Mouse (Mus musculus): Measurements from ENCODE around the gene Pde8a. TPM values are rescaled to one million over a fixed set of nuclear protein-coding genes. Genes with fewer than 3 reads are reported as not detected.
A peak's percentile ranks its signal among the peaks of the same experiment; 100 is the strongest.

Pde8a gene
- 2.3 and 2.8 TPM in 2 replicates for polyA plus RNA-seq (2016; fragmentation: Nextera tagmentation; extraction: Ambion mirVana)

- H3K36me3 ChIP-seq (replicated peaks): no peaks in the 10 kb centered on the region
- no peaks in the 10 kb centered on the region for H3K9me3 ChIP-seq
- ATAC-seq (ENCODE audit: low FRiP score): 0 out of 2 replicates have a peak, but pooled peaks have one; percentile 5
- peak within 1 kb of the TSS; percentile 63 for H3K4me2 ChIP-seq
- H3K4me3 ChIP-seq (replicated peaks): peak within 1 kb of the TSS; percentile 47
- peaks cover 83% of the 10 kb centered on the region for H3K27me3 ChIP-seq
- peak within 1 kb of the TSS; percentile 37 for H3K27ac ChIP-seq
- 1% methylated on average over 100 of the region's 128 CpGs for WGBS
- peak within 1 kb of the TSS; percentile 42; the same call in 1 of the 2 replicates for H3K9ac ChIP-seq
- peaks cover 22% of the 10 kb centered on the region for H3K4me1 ChIP-seq
Measured at GRCm38 (mm10) chr7:81213347-81214152, at the start of gene Pde8a. Gene Pde8a (plus strand): TSS chr7:81213596.

- Histone ChIP-seq H3K27ac (no peak overlapping the region), H3K4me3 (replicated peaks) (no peak overlapping the region), H3K4me1 (no peaks in the 10 kb centered on the region), H3K9me3 (no peaks in the 10 kb centered on the region), H3K36me3 (replicated peaks) (no peaks in the 10 kb centered on the region), H3K4me2 (no peak overlapping the region), H3K27me3 (no peaks in the 10 kb centered on the region), H3K9ac (no peak overlapping the region)
- no peak for ATAC-seq (ENCODE audit: low FRiP score)
- 70% methylated on average over 7 of the region's 7 CpGs for WGBS
Measured at GRCm38 (mm10) chr7:81164411-81164810, 49.0 kb upstream of the Pde8a start.

- 49% methylated on average over 3 of the region's 3 CpGs for WGBS
- no peaks in the 10 kb centered on the region for H3K27me3 ChIP-seq
- H3K9ac ChIP-seq: no peak overlapping the region
- H3K4me3 ChIP-seq (replicated peaks): no peak overlapping the region
- no peaks in the 10 kb centered on the region for H3K4me1 ChIP-seq
- no peak overlapping the region for H3K4me2 ChIP-seq
- H3K36me3 ChIP-seq (replicated peaks): no peaks in the 10 kb centered on the region
- no peaks in the 10 kb centered on the region for H3K9me3 ChIP-seq
- 0 out of 2 replicates have a peak, but pooled peaks have one; percentile 36 for ATAC-seq (ENCODE audit: low FRiP score)
- H3K27ac ChIP-seq: no peak overlapping the region
Measured at GRCm38 (mm10) chr7:81167124-81167523, 46.3 kb upstream of the Pde8a start.

- WGBS: 78% methylated on average over 7 of the region's 7 CpGs
- H3K9ac ChIP-seq: no peak overlapping the region
- H3K4me2 ChIP-seq: no peak overlapping the region
- H3K4me3 ChIP-seq (replicated peaks): no peak overlapping the region
- no peak for ATAC-seq (ENCODE audit: low FRiP score)
- no peak overlapping the region for H3K27ac ChIP-seq
- no peaks in the 10 kb centered on the region for H3K27me3 ChIP-seq
- no peaks in the 10 kb centered on the region for H3K4me1 ChIP-seq
- H3K9me3 ChIP-seq: peaks cover 6% of the 10 kb centered on the region; the same call in 1 of the 2 replicates
- H3K36me3 ChIP-seq (replicated peaks): no peaks in the 10 kb centered on the region
Measured at GRCm38 (mm10) chr7:81169351-81169750, 44.0 kb upstream of the Pde8a start.

GRCm38 (mm10) chr7:81173931-81174330 is 39.5 kb upstream of the Pde8a start:
- no peak overlapping the region for H3K27ac ChIP-seq
- WGBS: 93% methylated on average over 2 of the region's 2 CpGs
- H3K4me1 ChIP-seq: no peaks in the 10 kb centered on the region
- no peak overlapping the region for H3K4me3 ChIP-seq (replicated peaks)
- H3K27me3 ChIP-seq: no peaks in the 10 kb centered on the region
- H3K9ac ChIP-seq: no peak overlapping the region
- H3K36me3 ChIP-seq (replicated peaks): no peaks in the 10 kb centered on the region
- peaks cover 6% of the 10 kb centered on the region; the same call in 1 of the 2 replicates for H3K9me3 ChIP-seq
- no peak overlapping the region for H3K4me2 ChIP-seq
- no peak for ATAC-seq (ENCODE audit: low FRiP score)

GRCm38 (mm10) chr7:81174654-81175053 is 38.7 kb upstream of the Pde8a start:
- H3K4me3 ChIP-seq (replicated peaks): no peak overlapping the region
- WGBS: 91% methylated on average over 5 of the region's 5 CpGs

GRCm38 (mm10) chr7:81176187-81176769 is 37.1 kb upstream of the Pde8a start:
- H3K4me2 ChIP-seq: no peak overlapping the region
- H3K9ac ChIP-seq: no peak overlapping the region
- H3K36me3 ChIP-seq (replicated peaks): no peaks in the 10 kb centered on the region
- H3K27me3 ChIP-seq: no peaks in the 10 kb centered on the region
- H3K4me1 ChIP-seq: no peaks in the 10 kb centered on the region
- no peak overlapping the region for H3K27ac ChIP-seq
- WGBS: 61% methylated on average over 5 of the region's 5 CpGs
- ATAC-seq (ENCODE audit: low FRiP score): no peak
- H3K4me3 ChIP-seq (replicated peaks): no peak overlapping the region
- peaks cover 6% of the 10 kb centered on the region; the same call in 1 of the 2 replicates for H3K9me3 ChIP-seq

More at GRCm38 (mm10) chr7:81174654-81175053, 38.7 kb upstream of the Pde8a start:
- no peaks in the 10 kb centered on the region for H3K36me3 ChIP-seq (replicated peaks)
- H3K27me3 ChIP-seq: no peaks in the 10 kb centered on the region
- no peak overlapping the region for H3K9ac ChIP-seq
- peaks cover 6% of the 10 kb centered on the region; the same call in 1 of the 2 replicates for H3K9me3 ChIP-seq
- ATAC-seq (ENCODE audit: low FRiP score): no peak
- no peaks in the 10 kb centered on the region for H3K4me1 ChIP-seq
- no peak overlapping the region for H3K4me2 ChIP-seq
- H3K27ac ChIP-seq: no peak overlapping the region

- no peak overlapping the region for H3K4me2 ChIP-seq
- no peaks in the 10 kb centered on the region for H3K9me3 ChIP-seq
- H3K36me3 ChIP-seq (replicated peaks): no peaks in the 10 kb centered on the region
- H3K27me3 ChIP-seq: no peaks in the 10 kb centered on the region
- H3K4me3 ChIP-seq (replicated peaks): no peak overlapping the region
- no peaks in the 10 kb centered on the region for H3K4me1 ChIP-seq
- no peak overlapping the region for H3K27ac ChIP-seq
- no peak for ATAC-seq (ENCODE audit: low FRiP score)
- WGBS: 79% methylated on average over 5 of the region's 5 CpGs
- no peak overlapping the region for H3K9ac ChIP-seq
Measured at GRCm38 (mm10) chr7:81179494-81179893, 33.9 kb upstream of the Pde8a start.

GRCm38 (mm10) chr7:81182492-81183175 is 30.8 kb upstream of the Pde8a start:
- ATAC-seq (ENCODE audit: low FRiP score): no peak
- no peaks in the 10 kb centered on the region for H3K36me3 ChIP-seq (replicated peaks)
- no peak overlapping the region for H3K4me2 ChIP-seq
- H3K27me3 ChIP-seq: no peaks in the 10 kb centered on the region
- H3K9ac ChIP-seq: no peak overlapping the region
- no peak overlapping the region for H3K4me3 ChIP-seq (replicated peaks)
- H3K27ac ChIP-seq: no peak overlapping the region
- WGBS: 91% methylated on average over 10 of the region's 10 CpGs
- no peaks in the 10 kb centered on the region for H3K4me1 ChIP-seq
- H3K9me3 ChIP-seq: no peaks in the 10 kb centered on the region

- no peak overlapping the region for H3K4me3 ChIP-seq (replicated peaks)
- H3K36me3 ChIP-seq (replicated peaks): no peaks in the 10 kb centered on the region
- H3K9me3 ChIP-seq: no peaks in the 10 kb centered on the region
- H3K27me3 ChIP-seq: no peaks in the 10 kb centered on the region
- H3K4me1 ChIP-seq: no peaks in the 10 kb centered on the region
- H3K4me2 ChIP-seq: no peak overlapping the region
- H3K27ac ChIP-seq: no peak overlapping the region
- H3K9ac ChIP-seq: no peak overlapping the region
- ATAC-seq (ENCODE audit: low FRiP score): no peak
Measured at GRCm38 (mm10) chr7:81183181-81183580, 30.2 kb upstream of the Pde8a start.

- no peak overlapping the region for H3K4me2 ChIP-seq
- no peaks in the 10 kb centered on the region for H3K9me3 ChIP-seq
- H3K36me3 ChIP-seq (replicated peaks): no peaks in the 10 kb centered on the region
- WGBS: 92% methylated on average over 2 of the region's 2 CpGs
- no peak for ATAC-seq (ENCODE audit: low FRiP score)
- H3K4me1 ChIP-seq: no peaks in the 10 kb centered on the region
- no peak overlapping the region for H3K9ac ChIP-seq
- no peaks in the 10 kb centered on the region for H3K27me3 ChIP-seq
- H3K27ac ChIP-seq: no peak overlapping the region
- no peak overlapping the region for H3K4me3 ChIP-seq (replicated peaks)
Measured at GRCm38 (mm10) chr7:81184136-81184535, 29.3 kb upstream of the Pde8a start.

- Histone ChIP-seq H3K27ac (no peak overlapping the region), H3K36me3 (replicated peaks) (no peaks in the 10 kb centered on the region), H3K4me2 (no peak overlapping the region), H3K27me3 (no peaks in the 10 kb centered on the region), H3K4me1 (no peaks in the 10 kb centered on the region), H3K9me3 (no peaks in the 10 kb centered on the region), H3K4me3 (replicated peaks) (no peak overlapping the region), H3K9ac (no peak overlapping the region)
- 90% methylated on average over 1 of the region's 1 CpGs for WGBS
- no peak for ATAC-seq (ENCODE audit: low FRiP score)
Measured at GRCm38 (mm10) chr7:81184651-81185050, 28.7 kb upstream of the Pde8a start.
